Mouse (Mus musculus) liver, embryonic 14.5 days (tissue): ENCODE data around the gene Fam172a. TPM values are rescaled to one million over a fixed set of nuclear protein-coding genes. Genes with fewer than 3 reads are reported as not detected.

Source experiments
- ATAC-seq: fragments of 200-750 bp; cut with Nextera tagmentation; 2 replicates; pipeline ENCODE4 v1.8.0; 2017; ENCODE audit warnings: moderate number of reproducible peaks, mild to moderate bottlenecking, moderate library complexity; ENCODE audit not compliant: insufficient read depth
- DNase-seq, 3 experiments: peaks; one replicate each; pipeline ENCODE4 v3.0.0-alpha.2; 2012 to 2013; ENCODE audit warnings: low read depth in 3 of 3, low spot score in 3 of 3
- H3K27ac ChIP-seq: fragments of 300-500 bp; sonication (generic); 2 replicates; pipeline ENCODE4 v1.5.1; 2014; ENCODE audit warnings: moderate library complexity, mild to moderate bottlenecking, control low read depth, inconsistent platforms
- H3K27me3 ChIP-seq: fragments of 300-500 bp; sonication (generic); 2 replicates; pipeline ENCODE4 v1.6.1; 2014; ENCODE audit warnings: mild to moderate bottlenecking, low read length, moderate library complexity; ENCODE audit not compliant: control insufficient read depth, insufficient read depth
- H3K36me3 ChIP-seq: fragments of 300-500 bp; sonication (generic); replicated peaks from 2 replicates; pipeline ENCODE4 v1.6.1; 2014; ENCODE audit warnings: low read depth; ENCODE audit not compliant: control insufficient read depth, insufficient read depth
- H3K4me1 ChIP-seq, 2 experiments: fragments of 200-500 bp in 1 of 2; fragments of 300-500 bp in 1 of 2; sonication (generic) in 1 of 2; replicated peaks; 2 replicates each; pipeline ENCODE4 v1.6.1; 2012 to 2014; ENCODE audit warnings: antibody characterized with exemption in 1 of 2, inconsistent platforms in 1 of 2, low read length in 1 of 2; ENCODE audit not compliant: control insufficient read depth in 2 of 2, insufficient read depth in 2 of 2
- H3K4me2 ChIP-seq: fragments of 300-500 bp; sonication (generic); 2 replicates; pipeline ENCODE4 v1.6.1; 2014; ENCODE audit warnings: low read depth, mild to moderate bottlenecking, control low read depth, moderate library complexity
- H3K4me3 ChIP-seq, 2 experiments: fragments of 200-500 bp in 1 of 2; fragments of 300-500 bp in 1 of 2; sonication (generic) in 1 of 2; 2 replicates each; pipeline ENCODE4 v1.5.1; 2012 to 2014; ENCODE audit warnings: low read depth in 2 of 2, low read length in 2 of 2, mild to moderate bottlenecking in 2 of 2, control low read depth in 1 of 2, inconsistent platforms in 1 of 2, moderate library complexity in 1 of 2; ENCODE audit not compliant: insufficient read depth in 1 of 2
- H3K9ac ChIP-seq: fragments of 300-500 bp; sonication (generic); replicated peaks from 2 replicates; pipeline ENCODE4 v1.6.1; 2014; ENCODE audit warnings: mild to moderate bottlenecking, control low read depth, moderate library complexity
- H3K9me3 ChIP-seq: fragments of 300-500 bp; sonication (generic); 2 replicates; pipeline ENCODE4 v1.6.1; 2016; ENCODE audit warnings: low read length, mixed read lengths; ENCODE audit not compliant: control insufficient read depth
- CTCF ChIP-seq: IDR thresholded peaks from 2 replicates; pipeline ENCODE4 v1.5.1; 2016; ENCODE audit warnings: antibody characterized with exemption, low read depth, control low read depth
- EP300 ChIP-seq: IDR thresholded peaks from 2 replicates; pipeline ENCODE4 v1.6.1; 2016; ENCODE audit warnings: antibody characterized with exemption, low read depth
- WGBS: fragments of 180-500 bp; shearing (Covaris S2); extraction: QIAGEN DNeasy Blood & Tissue Kit; methylation state at CpG from one replicate; pipeline ENCODE4 v1.1.7; 2014; ENCODE audit not compliant: insufficient replicate concordance; 5-methylcytosine and 5-hydroxymethylcytosine counted together
- polyA plus RNA-seq, 2 experiments: library from polyadenylated mRNA; depleted of rRNA in 1 of 2; stranded (reverse) in 1 of 2; unstranded in 1 of 2; fragments of >200 nt; fragmentation: Nextera tagmentation in 1 of 2; extraction: Ambion mirVana in 1 of 2; gene quantifications; 2 replicates each; pipeline versions ENCODE4 v1.2.1 to v1.2.3; 2012 to 2014

Gene Fam172a
- polyA plus RNA-seq, 2 experiments: 2.8 to 8.0 TPM

- no peaks in the 10 kb centered on the region for H3K9me3 ChIP-seq
- H3K4me2 ChIP-seq: no peak overlapping the region
- H3K9ac ChIP-seq: no peak overlapping the region
- H3K27ac ChIP-seq: no peak overlapping the region
- TF ChIP-seq CTCF (no peak), EP300 (no peak)
- DNase-seq (no peak), ATAC-seq (no peak)
- 45% methylated on average over 5 of the region's 5 CpGs for WGBS
- H3K4me3 ChIP-seq: no peak overlapping the region
- no peaks in the 10 kb centered on the region for H3K27me3 ChIP-seq
- H3K36me3 ChIP-seq: no peaks in the 10 kb centered on the region
- no peaks in the 10 kb centered on the region for H3K4me1 ChIP-seq
Measured at GRCm38 (mm10) chr13:78098858-78099445, 397.1 kb downstream of the Fam172a start.

GRCm38 (mm10) chr13:78099746-78100530 lies 398.1 kb downstream of the Fam172a start:
- Histone ChIP-seq H3K4me2 (no peak overlapping the region), H3K27me3 (no peaks in the 10 kb centered on the region), H3K27ac (no peak overlapping the region), H3K36me3 (no peaks in the 10 kb centered on the region), H3K4me3 (no peak overlapping the region), H3K9me3 (no peaks in the 10 kb centered on the region), H3K9ac (no peak overlapping the region), H3K4me1 (no peaks in the 10 kb centered on the region)
- WGBS: 59% methylated on average over 3 of the region's 3 CpGs
- DNase-seq (no peak), ATAC-seq (no peak)
- no peak for TF ChIP-seq CTCF
- no peak for TF ChIP-seq EP300

- ATAC-seq: no peak
- WGBS: 67% methylated on average over 3 of the region's 3 CpGs
- H3K27me3 ChIP-seq: no peaks in the 10 kb centered on the region
Measured at GRCm38 (mm10) chr13:78100664-78101063, 398.8 kb downstream of the Fam172a start.

GRCm38 (mm10) chr13:78102337-78102736 lies 400.5 kb downstream of the Fam172a start:
- DNase-seq: no peak
- no peaks in the 10 kb centered on the region for H3K36me3 ChIP-seq
- H3K9me3 ChIP-seq: no peaks in the 10 kb centered on the region
- H3K4me1 ChIP-seq: no peaks in the 10 kb centered on the region
- no peak overlapping the region for H3K4me2 ChIP-seq
- H3K27me3 ChIP-seq: no peaks in the 10 kb centered on the region
- H3K9ac ChIP-seq: no peak overlapping the region
- WGBS: 41% methylated on average over 2 of the region's 2 CpGs
- no peak for ATAC-seq
- H3K4me3 ChIP-seq: no peak overlapping the region
- TF ChIP-seq EP300: no peak
- TF ChIP-seq CTCF: no peak
- H3K27ac ChIP-seq: no peak overlapping the region

More at GRCm38 (mm10) chr13:78100664-78101063, 398.8 kb downstream of the Fam172a start:
- Histone ChIP-seq H3K4me1 (no peaks in the 10 kb centered on the region), H3K9me3 (no peaks in the 10 kb centered on the region), H3K27ac (no peak overlapping the region), H3K36me3 (no peaks in the 10 kb centered on the region), H3K9ac (no peak overlapping the region), H3K4me2 (no peak overlapping the region), H3K4me3 (no peak overlapping the region)
- TF ChIP-seq EP300 (no peak), CTCF (no peak)
- DNase-seq: no peak

GRCm38 (mm10) chr13:78104851-78105250 lies 403.0 kb downstream of the Fam172a start:
- no peaks in the 10 kb centered on the region for H3K9me3 ChIP-seq
- H3K4me3 ChIP-seq: no peak overlapping the region
- no peaks in the 10 kb centered on the region for H3K4me1 ChIP-seq
- DNase-seq (no peak), ATAC-seq (no peak)
- TF ChIP-seq CTCF: no peak
- no peak for TF ChIP-seq EP300
- no peak overlapping the region for H3K4me2 ChIP-seq
- 71% methylated on average over 3 of the region's 3 CpGs for whole genome bisulfite sequencing
- H3K9ac ChIP-seq: no peak overlapping the region
- no peaks in the 10 kb centered on the region for H3K36me3 ChIP-seq
- no peaks in the 10 kb centered on the region for H3K27me3 ChIP-seq
- no peak overlapping the region for H3K27ac ChIP-seq
